Mouse (Mus musculus): ENCODE data around the gene Prcd. TPM values are rescaled to one million over a fixed set of nuclear protein-coding genes. Genes with fewer than 3 reads are reported as not detected.

Gene Prcd
- total RNA-seq, 2 experiments from 2014 or later = 0.98 to 2.2 TPM

- DNase-seq = peak; percentile 32
- intact Hi-C loops (cut with DNase I) = no loop called here
Measured at GRCm38 (mm10) chr11:116647340-116647991, 5.9 kb upstream of the Prcd start.

GRCm38 (mm10) chr11:116648213-116648921 is 5.0 kb upstream of the Prcd start:
- intact Hi-C loops (cut with DNase I) = no loop called here
- no peak for DNase-seq

- intact Hi-C loops (cut with DNase I) = no loop called here
- no peak for DNase-seq
Measured at GRCm38 (mm10) chr11:116648976-116649375, 4.4 kb upstream of the Prcd start.

GRCm38 (mm10) chr11:116649711-116650337 is 3.5 kb upstream of the Prcd start:
- intact Hi-C loops (cut with DNase I) = no loop called here
- DNase-seq = no peak

GRCm38 (mm10) chr11:116650811-116651210 is 2.5 kb upstream of the Prcd start:
- DNase-seq = no peak
- intact Hi-C loops (cut with DNase I) = no loop called here

- intact Hi-C loops (cut with DNase I) = no loop called here
- no peak for DNase-seq
Measured at GRCm38 (mm10) chr11:116651339-116651738, 2.0 kb upstream of the Prcd start.

- DNase-seq = no peak
- intact Hi-C loops (cut with DNase I) = no loop called here
Measured at GRCm38 (mm10) chr11:116652330-116653098, 820 bp upstream of the Prcd start.

GRCm38 (mm10) chr11:116653709-116654221 is 431 bp downstream of the Prcd start:
- intact Hi-C loops (cut with DNase I) = no loop called here
- peak; percentile 59 for DNase-seq

- intact Hi-C loops (cut with DNase I) = no loop called here
- DNase-seq = peak; percentile 71
Measured at GRCm38 (mm10) chr11:116654255-116654821, 1.0 kb downstream of the Prcd start, which contains the start of gene Cygb. Gene Cygb, minus strand, starts transcription at chr11:116654313.

- peak; percentile 53 for DNase-seq
- intact Hi-C loops (cut with DNase I) = no loop called here
Measured at GRCm38 (mm10) chr11:116656348-116657191, 3.2 kb downstream of the Prcd start.

- intact Hi-C loops (cut with DNase I) = no loop called here
- peak; percentile 93 for DNase-seq
Measured at GRCm38 (mm10) chr11:116657311-116658223, 4.2 kb downstream of the Prcd start.

- no peak for DNase-seq
- intact Hi-C loops (cut with DNase I) = no loop called here
Measured at GRCm38 (mm10) chr11:116658238-116658637, 4.9 kb downstream of the Prcd start.

GRCm38 (mm10) chr11:116659027-116659621 is 5.8 kb downstream of the Prcd start:
- intact Hi-C loops (cut with DNase I) = no loop called here
- no peak for DNase-seq

- peak; percentile 52 for DNase-seq
Measured at GRCm38 (mm10) chr11:116660181-116660580, 6.8 kb downstream of the Prcd start.

GRCm38 (mm10) chr11:116661291-116661947 is 8.1 kb downstream of the Prcd start:
- peak; percentile 85 for DNase-seq
- intact Hi-C loops (cut with DNase I) = loop anchor here (10.0 kb wide), 1 partner anchor 393 kb away; no protein-coding TSS in a partner anchor

More at GRCm38 (mm10) chr11:116660181-116660580, 6.8 kb downstream of the Prcd start:
- intact Hi-C loops (cut with DNase I) = loop anchor here (10.0 kb wide), 1 partner anchor 395 kb away; no protein-coding TSS in a partner anchor

GRCm38 (mm10) chr11:116661948-116662377 is 8.6 kb downstream of the Prcd start:
- peak; percentile 75 for DNase-seq
- intact Hi-C loops (cut with DNase I) = loop anchor here (10.0 kb wide), 1 partner anchor 393 kb away; no protein-coding TSS in a partner anchor

GRCm38 (mm10) chr11:116665289-116665688 is 12.0 kb downstream of the Prcd start:
- no peak for DNase-seq
- intact Hi-C loops (cut with DNase I) = loop anchor here (10.0 kb wide), 1 partner anchor 390 kb away; no protein-coding TSS in a partner anchor
